Mouse (Mus musculus) R1 (cell line): ENCODE data around the gene M1ap.
A peak's percentile ranks its signal among the peaks of the same experiment; 100 is the strongest.

Experiments used
- DNase-seq: peaks from one replicate; pipeline ENCODE4 v3.0.0-alpha.2; 2018; ENCODE audit warnings: low read depth, low spot score

The M1ap gene

DNA sequence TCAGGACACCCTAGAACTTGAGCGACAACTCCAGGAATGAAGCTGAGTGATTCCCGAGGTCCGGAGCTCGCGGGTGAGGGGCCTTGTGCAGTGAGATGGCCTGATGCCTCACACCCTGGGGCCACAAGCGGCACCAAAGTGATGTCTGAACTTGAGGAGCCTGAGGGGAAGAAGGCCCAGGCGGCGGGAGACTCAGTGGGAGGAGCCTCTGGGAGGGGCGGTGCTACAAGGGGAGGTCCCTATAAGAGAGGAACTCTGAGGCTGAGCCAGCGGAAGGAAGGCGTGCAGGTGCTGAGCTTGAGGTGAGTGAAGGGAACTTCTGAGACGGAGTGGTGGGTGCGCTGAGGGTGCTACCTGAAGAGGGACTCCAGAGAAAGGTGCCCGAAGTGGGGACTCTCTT, at the start of gene M1ap:
M1ap (plus strand) TSS at position 252 of the 400 bp plus-strand sequence.
- DNase-seq = peak; percentile 87

DNA sequence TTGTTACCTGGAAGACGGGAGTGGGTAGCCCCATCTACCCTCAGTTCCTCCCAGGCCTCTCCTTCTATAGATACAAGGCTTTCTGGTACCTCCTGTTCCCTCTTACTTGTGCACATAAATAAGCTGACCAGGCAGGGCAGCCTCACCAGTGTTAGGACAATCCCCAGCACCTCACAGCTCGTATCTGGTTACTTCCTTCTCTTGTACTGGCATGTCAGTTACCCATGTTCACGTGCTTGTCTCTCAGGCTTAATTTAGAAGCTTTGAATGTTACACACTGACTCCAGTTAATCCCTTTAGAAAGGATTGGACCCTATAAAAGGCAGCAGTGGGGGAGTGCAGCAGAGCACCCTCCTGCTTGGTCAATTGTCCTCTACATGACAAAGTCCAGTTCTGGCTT, 49.4 kb upstream of the M1ap start:
- DNase-seq = no peak

DNA sequence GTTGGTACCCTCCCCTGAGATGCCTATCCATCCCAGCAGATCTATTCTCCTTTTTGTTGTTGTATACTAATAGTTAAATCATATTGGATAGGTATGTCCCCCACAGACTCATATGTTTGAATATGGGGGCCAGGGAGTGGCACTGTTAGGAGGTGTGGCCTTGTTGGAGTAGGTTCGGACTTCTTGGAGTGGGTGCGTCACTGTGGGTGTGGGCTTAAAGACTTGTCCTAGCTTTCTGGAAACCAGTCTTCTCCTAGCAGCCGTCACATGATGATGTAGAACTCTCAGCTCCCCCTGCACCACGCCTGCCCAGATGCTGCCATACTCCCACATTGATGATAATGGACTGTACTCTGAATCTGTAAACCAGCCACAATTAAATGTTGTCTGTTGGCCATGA, 48.5 kb upstream of the M1ap start:
- DNase-seq = no peak

DNA sequence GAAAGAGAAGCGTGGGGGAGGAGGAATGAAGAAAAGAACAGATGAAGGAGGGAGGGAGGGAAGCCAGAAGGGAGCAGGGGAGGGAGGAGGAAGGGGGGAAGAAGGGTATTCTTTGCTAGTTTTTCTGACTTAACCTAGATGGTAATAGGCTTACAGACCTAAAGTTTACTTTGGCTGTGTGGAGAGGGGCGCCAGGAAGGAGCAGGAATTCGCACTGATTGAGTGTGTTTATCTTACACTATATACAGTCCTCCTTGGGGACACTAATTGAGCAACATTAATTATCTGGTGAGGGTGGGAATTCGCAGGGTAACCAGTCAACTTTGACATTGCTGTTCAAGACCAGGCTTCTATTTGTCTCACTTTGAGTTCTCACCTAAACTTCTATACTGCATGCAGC, 48.0 kb upstream of the M1ap start:
- DNase-seq = no peak

DNA sequence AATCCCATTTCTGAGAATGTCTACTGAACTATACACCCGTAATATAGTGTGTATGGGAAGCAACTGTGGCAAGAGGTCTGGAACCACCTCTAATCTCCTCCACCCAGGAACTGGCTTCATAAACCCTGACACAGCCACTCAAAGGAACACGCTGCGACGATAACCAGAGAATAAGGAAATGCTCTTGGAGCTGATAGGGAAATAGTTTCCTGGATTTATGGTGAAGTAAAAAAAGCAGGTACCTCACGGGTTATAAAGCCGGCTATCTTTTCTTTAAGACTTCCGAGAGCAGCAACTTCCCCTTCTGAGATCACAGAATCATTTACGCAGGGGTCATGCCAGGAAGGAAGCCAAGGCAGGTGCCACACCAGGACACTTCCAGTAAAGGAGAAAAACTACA, 44.1 kb upstream of the M1ap start:
- DNase-seq = no peak

DNA sequence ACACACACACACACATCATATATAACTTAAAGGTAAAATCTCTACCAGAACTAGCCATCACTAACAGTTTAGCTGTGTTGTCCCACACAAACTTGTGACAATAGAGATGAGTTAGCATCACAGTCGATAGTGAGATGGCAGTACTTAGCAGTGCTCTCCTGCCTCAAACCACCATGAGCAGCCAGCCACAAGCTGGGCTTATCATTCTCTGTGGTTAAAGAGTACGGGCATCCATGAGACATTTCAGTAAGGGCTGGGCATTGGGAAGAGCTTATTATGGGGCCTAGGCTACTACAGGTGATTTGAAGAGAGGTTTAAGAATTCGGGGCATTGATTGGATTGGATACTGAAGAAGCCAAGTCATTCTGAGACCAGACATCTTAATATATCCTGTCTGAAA, 39.7 kb upstream of the M1ap start:
- no peak for DNase-seq

DNA sequence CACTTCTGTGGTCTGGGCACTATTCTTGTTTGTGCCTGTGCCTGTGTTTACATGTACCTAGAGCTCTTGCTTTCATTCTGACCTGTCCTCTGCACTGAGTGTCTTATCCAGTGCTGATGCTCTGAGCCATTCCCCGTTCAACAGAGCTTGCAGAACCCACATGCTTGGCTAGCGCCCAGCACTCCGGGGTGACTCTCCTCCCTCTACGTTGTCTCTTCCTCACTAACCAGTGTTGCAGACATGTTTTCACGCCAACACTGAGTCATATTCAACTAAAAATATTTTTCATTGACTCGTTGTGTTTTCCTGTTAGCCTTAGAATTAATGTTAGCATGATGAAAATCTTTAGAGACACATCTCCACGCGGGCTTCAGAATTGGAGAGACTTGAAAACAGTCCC, 38.7 kb upstream of the M1ap start:
- no peak for DNase-seq

DNA sequence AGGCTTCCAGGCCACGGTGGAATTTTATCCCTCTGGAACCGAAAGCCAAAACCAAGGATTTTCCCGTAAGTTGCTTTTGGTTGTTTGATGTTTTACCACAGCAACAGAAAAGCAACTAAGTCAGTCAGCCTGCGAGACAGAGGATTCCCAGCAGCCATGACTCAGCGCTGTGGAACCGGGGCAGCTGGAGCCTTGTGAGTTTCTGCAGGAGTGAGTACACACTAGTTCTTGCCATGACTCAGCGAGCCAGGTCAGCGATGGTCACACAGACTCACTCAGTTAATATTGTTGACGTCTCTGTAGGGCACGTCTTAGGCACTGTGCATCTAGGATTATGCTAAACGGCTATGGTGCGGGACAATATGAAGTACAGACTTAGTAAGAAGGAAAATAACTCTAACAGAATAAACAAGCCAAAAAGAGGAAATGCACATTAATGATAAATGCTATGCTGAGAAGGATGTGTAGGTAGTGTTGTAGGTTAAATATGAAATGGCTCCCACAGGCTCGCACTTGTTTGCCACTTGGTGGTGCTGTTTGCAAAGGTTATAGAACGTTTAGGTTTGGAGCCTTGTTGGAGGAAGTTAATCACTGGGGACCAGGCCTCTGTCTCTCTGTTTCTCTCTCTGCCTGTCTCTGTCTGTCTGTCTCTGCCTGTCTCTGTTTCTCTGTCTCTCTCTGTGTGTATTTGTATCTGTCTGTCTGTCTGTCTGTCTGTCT, 37.4 kb upstream of the M1ap start:
- DNase-seq = peak; percentile 75

DNA sequence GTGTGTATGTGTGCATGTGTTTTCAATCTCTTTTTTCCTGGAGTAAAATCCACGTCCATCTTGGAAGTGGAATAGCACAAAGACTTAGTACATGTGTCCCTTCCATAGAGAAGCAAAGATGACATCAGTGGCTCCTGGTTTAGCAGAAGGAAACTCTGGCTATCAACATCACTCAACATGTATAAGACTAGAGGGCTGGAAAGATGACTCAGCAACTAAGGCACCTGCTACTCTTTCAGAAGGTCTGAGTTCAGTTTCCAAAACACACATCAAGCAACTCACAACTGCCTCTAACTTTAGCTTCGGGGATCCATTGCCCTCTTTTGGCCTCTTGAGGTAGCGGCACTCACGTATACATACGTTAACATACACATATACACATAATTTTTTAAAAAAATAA, 35.4 kb upstream of the M1ap start:
- DNase-seq = no peak

DNA sequence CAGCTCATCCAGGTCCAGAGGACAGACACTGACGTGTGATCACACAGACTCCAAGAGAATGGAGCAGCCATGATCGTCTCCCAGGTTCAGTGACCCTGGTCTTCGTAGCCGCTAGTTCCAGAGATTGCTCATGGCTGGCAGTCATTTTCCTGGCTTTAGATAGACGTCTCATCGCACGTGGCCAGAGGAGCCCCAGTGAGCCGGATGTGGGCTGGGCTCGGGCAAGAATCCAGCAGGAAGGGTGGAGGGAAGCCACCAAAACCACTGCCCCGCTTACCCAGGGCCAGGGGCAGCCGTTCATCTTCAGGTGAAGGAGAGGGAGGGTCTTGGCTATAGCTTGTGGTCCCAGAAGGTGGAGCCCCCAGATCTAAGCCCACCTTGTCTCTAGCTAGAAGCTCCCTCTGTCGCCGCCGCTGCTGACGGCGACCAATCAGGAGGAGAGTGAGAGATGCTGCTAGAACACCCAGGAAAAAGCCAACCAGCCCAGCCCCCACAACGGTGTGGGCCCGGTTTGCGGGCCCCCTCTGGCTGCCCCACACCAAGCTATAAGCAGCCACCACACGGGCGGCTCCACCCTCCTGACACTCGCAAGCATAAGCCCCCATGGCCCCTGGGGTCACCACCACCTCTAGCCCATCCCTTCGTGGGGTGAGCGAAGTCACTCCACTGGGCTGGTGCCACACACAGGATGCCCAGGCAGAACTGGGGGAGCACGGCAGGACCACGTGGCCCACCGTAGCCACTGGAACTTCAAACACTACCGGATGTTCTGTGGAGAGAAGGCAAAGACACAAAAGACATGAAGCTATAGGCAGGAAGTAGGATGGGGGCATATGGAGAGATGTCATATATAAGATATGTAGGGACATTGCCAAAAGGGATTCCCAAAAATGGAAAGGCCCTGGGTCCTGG, 33.1 kb upstream of the M1ap start:
- DNase-seq = peak; percentile 52

DNA sequence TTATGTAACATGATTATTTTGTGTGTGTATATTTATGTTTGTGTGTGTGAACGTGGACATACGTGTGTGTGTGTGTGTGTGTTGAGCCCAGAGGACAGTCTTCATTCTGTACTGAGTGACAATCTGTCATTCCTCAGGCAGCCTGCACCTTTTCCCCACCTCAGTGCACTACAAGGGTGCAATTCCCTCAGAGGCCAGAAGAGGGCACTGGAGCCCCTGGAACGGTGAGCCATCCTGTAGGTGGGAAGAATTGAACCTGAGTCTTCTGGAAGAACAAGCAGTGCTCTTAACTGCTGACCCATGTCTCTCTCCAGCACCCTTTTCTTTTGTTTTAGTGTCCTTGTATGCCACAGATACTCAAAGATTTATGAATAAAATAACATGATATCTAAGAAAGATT, 30.8 kb upstream of the M1ap start:
- DNase-seq = peak; percentile 80

DNA sequence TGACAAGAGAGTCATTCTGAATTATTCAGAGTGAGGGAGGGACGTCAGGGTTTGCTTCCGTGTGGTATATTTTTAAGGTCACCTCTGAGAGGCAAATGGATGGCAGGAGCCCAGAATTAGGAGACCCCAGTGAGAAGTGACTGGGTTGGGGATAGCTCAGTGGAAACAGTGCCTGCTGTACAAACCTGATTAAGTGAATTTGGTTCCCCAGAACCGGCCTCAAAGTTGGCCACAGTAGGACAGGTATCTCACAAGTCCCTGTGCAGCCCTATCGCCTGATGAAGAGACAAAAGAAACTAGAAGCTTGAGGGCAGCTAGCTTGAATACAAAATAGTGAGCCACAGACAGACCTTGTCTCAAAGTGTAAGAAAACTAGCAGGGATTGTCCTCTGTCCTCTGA, 30.2 kb upstream of the M1ap start:
- DNase-seq = no peak

DNA sequence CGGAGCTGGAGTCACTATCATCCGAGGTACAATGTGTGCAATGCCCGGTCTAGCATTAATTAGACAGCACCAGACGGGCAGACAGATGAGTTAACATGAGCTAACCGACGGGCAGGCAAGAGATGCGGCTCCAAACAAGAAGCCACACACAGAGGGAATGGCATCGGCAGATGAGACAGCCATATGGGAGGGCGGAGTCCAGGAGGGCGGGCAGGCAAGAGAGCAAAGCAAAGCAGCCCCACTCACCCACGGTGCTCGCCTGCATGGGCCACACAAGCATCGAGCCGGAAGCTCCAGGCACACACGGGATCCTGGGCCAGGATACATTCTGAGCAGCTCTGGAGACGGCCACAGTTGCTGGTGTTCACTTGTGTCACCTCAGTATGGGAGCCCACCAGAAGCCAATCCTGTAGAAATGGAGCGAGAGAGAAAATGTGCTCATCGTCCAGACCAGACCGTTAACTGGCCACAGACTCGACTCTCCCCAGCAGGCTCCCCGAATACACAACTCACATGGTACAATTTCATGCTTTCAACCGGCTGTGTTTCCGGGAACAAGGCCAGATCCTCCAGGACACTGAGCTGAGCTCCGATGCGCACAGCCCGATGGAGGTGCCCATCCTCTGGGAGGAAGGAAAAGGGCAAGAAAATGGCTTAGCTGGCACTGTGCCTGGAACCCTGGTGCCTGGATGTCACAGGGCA, 29.5 kb upstream of the M1ap start:
- DNase-seq = no peak

DNA sequence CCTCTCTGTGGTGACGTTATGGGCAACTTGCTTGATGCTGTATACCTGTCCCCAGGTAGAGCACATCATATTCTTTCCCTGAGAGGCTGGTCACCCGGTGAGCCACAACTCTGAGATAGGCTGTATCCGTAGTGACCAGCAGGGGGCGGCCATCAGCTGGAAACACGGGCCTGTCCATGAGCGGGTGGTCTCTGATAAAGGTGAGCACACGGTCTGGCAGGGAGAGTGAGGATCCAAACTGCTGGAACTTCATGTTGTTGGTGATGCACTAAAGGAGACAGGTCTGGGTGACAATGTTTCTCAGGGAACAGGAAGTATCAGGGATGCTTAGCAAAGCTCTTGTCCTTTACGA, 28.9 kb upstream of the M1ap start:
- peak; percentile 65 for DNase-seq

DNA sequence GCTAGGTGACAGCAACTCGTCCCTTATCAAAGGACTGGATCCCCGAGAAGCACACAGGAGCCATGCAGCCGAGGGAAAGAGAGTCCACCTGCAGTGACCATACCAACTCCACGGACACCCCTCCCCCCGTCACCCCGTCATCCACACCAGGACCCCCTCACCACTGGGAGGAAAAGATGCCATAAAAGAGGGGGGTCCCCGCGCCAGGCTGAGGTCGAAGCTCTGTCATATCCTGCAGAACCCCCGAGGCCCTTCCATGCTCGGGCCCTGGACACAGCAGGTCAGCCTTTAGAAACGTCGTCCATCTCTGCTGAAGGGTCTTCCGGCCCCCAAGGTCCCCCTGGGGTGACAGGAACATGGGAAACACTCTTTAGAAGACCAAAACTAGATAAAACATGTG, 28.3 kb upstream of the M1ap start:
- DNase-seq = no peak

DNA sequence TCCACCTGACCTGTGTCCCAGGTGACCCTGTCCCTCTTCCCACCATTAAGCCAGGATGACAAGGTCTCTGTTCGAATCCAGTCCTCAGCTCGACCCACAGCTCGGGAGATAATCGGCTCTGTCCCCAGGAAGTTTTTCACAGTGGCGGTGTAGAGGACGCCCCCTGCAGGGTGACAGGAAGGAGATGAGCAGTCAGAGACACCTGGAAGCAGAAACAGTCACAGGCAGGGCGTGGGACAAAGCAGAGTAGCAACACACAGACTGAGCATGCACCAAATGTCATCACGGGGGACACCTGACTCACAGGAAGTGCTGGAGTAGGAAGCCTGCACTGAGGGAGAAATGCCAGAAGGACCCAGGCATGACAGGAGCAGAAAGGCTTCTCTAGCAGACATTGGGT, 27.2 kb upstream of the M1ap start:
- peak; percentile 38 for DNase-seq

DNA sequence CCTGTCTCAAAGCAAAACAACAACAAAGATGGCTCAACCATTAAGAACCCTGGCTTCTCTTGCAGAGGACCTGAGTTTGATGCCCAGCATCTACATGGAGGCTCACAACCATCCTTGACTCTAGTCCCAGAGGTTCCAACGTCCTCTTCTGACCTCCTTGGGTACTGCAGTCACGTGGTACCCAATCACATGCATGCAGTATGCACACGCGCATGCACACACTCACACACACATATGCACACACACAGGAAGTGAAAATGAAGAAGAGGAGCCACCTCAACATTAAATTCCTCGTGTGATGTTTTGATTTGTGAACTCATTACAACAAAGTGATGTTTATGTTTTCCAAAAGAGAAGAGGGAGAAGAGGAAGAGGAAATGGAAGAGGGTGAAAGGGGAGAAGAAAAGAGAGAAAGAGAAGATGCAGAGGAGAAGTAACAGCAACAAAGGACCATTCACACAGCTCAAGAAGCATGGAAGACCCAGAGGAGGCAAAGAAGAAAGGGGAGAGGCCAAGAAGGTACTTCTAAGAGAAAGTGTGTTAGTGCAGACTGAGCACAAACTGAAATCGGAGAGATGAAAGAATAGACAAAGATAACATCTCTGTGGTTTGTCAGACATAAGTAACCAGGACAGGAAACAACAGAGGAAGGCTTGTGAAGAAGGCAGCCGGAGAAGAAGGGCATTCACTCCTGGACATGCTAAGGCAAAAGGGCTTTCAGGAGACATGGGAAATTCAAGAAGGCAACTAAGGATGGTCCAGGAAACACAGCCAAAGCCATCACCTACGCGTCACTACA, 25.1 kb upstream of the M1ap start:
- DNase-seq = no peak

DNA sequence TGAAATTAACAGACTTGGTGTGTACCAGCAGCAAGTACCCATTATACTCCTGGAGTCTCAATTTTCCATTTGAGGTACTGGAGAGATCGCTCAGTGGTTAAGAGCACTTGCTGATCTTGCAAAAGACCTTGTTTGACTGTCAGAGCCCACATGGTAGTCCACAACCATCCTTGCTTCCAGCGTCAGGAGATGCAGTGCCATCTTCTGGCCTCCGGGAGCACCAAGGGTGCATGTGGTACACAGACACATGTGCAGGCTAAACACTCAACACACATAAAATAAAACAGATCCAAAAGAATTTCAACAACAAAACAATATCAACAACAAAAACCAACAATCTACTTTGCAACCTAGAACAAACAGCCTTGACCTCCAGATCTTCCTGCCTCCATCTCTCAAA, 21.7 kb upstream of the M1ap start:
- no peak for DNase-seq

DNA sequence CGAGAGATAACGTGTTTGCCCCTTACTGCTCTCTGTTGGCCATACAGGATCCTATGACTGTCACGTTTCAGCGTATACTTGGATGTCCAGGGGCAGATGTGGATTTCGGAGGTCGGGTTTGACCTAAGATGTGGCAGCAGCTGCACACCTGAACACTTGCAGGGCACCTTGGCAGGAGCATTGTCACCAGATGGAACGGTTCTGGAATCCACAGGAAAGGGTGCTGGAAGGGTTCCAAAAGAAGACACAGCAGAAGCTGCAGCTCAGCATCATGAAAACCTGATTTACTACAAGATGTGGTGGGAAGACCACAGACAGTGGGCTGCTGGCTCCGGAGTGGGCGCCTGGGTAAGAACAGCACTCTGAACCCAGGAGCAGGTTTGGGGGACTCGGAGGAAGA, 20.6 kb upstream of the M1ap start:
- no peak for DNase-seq

DNA sequence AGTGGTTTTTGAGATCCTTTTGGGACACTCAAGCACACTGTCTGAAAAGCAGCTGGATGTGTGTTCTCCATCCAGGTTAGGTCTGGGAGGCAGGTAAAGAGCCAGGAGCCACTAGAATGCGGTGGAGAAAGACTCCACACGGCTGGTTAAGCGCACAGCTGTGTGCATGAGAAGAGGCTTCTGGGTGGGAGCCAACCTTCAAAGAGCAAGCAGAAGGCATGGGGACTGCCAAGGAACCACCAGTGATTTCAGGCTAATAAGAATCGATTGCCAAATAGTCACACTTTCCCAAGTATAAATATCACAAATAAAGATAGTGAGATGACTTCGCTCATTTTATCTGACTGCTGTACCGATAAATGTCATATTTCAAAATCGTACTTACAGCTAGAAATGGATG, 20.2 kb upstream of the M1ap start:
- DNase-seq = no peak

DNA sequence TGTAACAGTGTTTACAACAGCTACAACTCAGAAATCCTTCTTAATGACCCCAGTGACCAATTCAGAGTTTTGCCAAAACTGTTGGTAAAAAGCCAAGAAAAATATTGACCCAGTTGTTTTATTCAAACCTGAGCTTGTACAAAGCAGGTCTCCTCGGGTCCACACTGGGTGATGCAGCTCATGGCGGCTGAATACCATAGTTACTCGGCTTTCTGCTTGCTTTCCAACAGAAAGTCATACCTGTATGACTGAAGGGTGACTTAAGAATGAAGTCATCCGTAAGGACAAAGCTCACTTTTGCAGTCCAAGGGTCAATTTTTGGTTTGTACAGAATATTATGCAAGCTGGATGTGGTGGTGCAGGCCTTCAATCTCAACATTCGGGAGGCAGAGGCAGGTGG, 19.1 kb upstream of the M1ap start:
- DNase-seq = no peak
